Mouse (Mus musculus): Measurements from ENCODE around the gene Crtc2. TPM values are rescaled to one million over a fixed set of nuclear protein-coding genes. Genes with fewer than 3 reads are reported as not detected.
A peak's percentile ranks its signal among the peaks of the same experiment; 100 is the strongest.

Crtc2 gene
- total RNA-seq (2022) = 10 to 100 TPM; 15.3 to 21.7 (median 16.5) TPM

DNA sequence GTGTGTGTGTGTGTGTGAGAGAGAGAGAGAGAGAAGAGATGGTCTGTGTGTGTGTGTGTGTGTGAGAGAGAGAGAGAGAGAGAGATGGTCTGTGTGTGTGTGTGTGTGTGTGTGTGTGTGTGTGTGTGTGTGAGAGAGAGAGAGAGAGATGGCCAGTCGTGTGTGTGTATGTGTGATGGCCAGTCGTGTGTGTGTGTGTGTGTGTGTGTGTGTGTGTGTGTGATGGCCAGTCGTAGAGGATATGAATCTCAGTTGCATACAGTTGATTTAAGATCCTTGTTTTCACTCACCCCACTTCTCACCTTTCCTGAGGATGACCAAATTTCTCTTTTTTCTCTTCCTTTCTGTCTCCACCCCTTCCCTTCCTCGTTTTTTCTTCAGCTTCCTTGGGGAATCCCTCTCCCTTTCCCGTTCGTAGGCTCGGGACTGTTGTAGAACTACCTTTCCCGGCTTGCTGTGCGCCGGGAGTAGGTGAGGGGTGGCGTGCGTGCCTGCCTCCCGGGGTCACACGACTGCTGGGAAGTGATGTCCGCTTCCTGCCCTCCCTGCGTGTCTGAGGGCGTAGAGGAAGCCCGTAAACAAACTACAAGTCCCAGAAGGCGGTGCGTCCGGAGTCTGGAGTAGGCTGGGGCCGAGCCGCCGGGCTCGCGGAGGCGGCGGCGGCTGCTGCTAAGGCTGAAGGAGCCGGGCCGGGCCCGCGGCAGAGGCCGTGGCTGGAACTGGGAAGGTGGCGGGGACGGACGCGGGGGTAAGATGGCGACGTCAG, at the start of gene Crtc2:
Crtc2 (plus strand) TSS at position 511 of the 766 bp plus-strand sequence.
- peak; percentile 93 to 95 for DNase-seq (ENCODE audit: low spot score in 2 of 2)

DNA sequence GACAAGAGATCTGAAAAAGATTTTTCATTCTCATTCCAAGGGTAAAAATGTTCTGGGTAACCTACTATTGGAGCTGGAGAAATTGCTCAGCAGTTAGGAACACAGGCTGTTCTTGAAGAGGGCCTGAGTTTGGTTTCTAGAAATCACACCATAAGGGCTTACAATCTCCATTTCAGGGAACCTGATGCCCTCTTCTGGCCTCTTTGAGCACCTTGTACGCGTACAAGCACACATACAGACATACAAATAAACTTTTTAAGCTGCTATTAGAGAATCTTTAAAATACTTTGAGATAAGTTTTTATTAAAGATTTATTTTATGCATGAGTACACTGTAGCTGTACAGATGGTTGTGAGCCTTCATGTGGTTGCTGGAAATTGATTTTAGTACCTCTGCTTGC, 49.4 kb upstream of the Crtc2 start:
- no peak for DNase-seq (ENCODE audit: low spot score in 2 of 2)

DNA sequence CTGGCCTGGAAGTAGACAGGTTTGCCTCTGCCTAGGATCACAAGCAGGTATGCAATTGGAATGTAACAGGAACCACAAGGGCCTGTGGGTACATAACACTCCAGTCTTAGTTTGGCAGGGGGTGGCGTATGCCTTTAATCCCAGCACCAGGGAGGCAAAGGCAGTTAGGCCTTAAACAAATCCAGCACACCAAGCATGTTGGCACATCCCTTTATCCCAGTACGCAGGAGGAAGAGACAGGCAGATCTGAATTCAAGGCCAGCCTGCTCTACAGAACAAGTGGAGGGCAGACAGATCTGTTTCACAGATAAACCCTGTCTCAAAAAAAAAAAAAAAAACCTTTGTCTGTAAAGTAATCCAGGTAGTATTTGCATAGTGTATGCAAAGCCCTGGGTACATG, 45.3 kb upstream of the Crtc2 start:
- no peak for DNase-seq (ENCODE audit: low spot score in 2 of 2)

DNA sequence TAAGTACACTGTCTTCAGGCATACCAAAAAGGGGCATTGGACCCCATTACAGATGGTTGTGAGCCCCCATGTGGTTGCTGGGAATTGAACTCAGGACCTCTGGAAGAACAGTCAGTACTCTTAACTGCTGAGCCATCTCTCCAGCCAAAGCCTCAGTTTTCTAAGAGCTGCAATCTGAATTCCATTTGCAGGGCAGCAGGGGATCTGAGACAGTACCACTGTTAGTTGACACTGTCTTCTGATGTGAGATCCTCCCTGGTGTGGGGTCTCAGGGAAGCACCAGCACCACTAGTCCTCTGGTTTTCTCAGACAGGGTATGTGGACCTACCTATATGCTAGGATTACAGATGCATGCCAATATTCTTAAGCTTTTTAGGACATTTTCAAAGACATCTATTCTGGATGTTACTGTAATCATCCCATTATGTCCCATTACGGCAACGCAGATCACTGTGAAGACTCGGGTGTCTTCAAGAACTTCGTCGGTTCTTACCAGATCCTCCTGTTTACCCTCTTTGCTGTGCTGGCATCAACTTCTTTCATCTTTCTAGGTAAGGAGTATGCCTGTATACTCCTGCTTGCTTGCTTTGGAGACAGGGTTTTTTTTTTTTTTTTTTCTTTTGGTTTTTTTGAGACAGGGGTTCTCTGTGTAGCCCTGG, 43.9 kb upstream of the Crtc2 start:
- no peak for DNase-seq (ENCODE audit: low spot score in 2 of 2)

DNA sequence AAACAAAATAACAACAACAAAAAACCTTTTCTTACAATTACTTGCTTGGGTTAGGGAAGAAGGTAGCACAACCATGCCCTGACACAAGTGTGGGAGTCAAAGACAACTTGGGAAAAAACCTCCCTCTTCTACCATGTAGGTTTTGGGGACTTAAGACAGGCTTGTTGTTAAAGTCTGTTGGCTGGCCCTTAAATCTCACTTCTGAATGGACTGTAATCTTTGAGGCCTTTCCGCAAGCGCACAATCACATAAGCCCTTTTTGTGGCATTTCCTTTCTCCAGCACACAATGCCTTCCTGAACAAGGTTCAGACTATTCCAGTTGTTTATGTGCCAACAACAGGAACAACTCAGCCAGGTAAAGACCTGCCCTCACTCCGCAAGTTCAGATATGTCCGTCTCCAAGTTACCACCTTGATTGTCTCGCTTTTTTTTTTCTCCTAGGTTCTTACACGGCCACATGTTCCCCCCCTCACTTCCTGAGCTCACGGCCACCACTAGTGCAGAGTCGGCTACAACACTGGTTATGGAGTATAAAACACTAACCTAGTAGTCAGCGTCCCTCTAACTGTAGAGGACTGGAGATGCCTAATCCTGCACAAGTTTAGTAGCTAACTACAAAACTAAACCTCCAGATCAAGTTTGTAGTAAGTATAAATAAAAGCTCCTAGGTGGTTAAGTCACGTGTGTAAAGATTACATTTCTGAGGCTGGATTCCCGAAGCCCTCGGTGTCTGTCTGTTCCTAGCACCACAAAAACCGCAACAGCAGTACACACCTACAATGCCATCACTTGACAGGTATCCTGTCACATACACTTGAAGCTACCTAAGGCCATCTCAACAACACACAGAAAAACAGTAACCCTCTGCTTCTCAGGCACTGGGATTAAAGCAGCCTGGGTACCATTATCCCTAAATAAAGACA, 42.2 kb upstream of the Crtc2 start:
- no peak for DNase-seq (ENCODE audit: low spot score in 2 of 2)

- no peak for DNase-seq (ENCODE audit: low spot score in 2 of 2)
Observed at GRCm38 (mm10) chr3:90212723-90213122, 41.2 kb upstream of the Crtc2 start.

GRCm38 (mm10) chr3:90213377-90213866, 40.5 kb upstream of the Crtc2 start, which contains the start of the genes Rps27 and Rab13:
Gene Rps27 (minus strand): TSS chr3:90213651.
Gene Rab13 (plus strand): TSS chr3:90213695.
- peak; percentile 84 to 85 for DNase-seq (ENCODE audit: low spot score in 2 of 2)

- no peak for DNase-seq (ENCODE audit: low spot score in 2 of 2)
Observed at GRCm38 (mm10) chr3:90213956-90214684, 39.8 kb upstream of the Crtc2 start.

GRCm38 (mm10) chr3:90215825-90216380, 38.1 kb upstream of the Crtc2 start:
- no peak for DNase-seq (ENCODE audit: low spot score in 2 of 2)

GRCm38 (mm10) chr3:90220088-90220487, 33.9 kb upstream of the Crtc2 start:
- no peak for DNase-seq (ENCODE audit: low spot score in 2 of 2)

DNA sequence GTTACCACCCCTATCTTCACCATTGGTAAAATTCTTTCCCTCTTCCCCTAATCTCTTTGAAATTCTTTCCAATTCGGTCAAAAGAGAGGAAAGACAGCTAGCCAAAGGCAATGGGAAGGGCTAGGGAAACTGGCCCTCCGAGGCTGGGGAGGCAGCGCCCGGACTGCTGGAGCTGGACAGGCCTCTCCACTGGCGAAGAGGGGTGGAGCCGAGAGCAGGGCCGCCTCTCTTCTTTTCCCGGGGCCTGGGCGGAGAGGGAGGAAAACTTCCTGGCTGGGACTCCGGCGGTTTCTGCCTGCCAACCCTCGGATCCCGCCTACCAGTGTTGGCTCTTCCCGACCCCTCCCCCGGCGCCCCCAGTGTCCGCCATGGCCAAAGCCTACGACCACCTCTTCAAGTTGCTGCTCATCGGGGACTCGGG, 33.4 kb upstream of the Crtc2 start:
- DNase-seq (ENCODE audit: low spot score in 2 of 2) = peak; percentile 47 to 64

DNA sequence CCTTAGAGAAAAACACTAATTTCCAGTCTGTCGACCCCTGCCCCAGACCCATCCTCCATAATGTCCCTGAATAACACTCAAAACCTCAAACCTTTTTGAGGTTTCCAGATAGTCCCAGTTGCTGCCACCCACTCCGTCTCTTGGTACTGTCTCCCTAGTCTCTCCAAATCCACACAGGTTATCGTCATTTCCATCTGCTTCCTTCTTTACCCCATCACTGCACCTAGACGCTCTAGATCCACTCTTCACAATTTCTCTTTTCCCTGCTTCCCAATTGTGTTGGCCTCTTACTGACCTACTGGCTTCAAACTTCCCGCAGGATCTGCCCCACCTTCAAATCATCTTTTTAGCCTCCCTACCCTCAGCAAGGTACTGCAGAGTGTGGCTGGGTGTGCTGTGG, 32.8 kb upstream of the Crtc2 start:
- no peak for DNase-seq (ENCODE audit: low spot score in 2 of 2)

DNA sequence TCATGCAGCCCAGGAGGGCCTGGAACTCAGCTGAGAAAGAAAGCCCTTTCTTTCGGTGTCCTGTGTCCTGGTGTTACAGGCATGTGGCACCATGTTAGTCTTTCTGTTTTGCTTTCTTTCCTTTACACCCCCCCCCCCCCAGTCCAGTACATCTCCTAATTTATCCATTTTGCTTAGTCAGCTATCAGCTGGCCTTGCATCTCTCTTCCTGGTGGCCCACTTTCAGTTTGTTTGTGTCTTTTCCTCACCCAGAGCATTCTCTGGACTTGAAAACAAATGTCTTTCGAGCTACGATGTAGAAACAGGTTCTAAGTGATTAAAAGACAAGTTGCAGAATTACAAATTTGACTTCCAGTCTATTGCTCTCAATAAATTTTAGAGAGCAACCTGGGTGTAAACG, 31.5 kb upstream of the Crtc2 start:
- no peak for DNase-seq (ENCODE audit: low spot score in 2 of 2)

DNA sequence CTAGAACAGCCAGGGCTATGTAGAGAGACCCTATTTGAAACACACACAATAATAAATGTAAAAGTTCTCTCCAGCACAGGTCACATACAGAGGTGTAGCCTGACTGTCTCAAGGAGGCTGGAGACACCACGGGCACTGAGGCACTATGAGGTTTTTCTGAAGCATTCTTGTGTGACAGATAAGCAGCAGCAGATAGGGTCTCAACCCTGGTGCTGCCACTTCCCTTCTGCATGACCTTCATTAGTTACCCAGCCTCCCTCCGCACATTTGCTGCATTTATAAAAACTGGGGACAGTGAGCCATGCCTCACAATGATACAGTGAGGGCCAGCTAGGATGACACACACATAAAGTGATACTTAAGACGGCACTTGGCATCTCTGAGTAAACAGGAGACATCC, 31.0 kb upstream of the Crtc2 start:
- no peak for DNase-seq (ENCODE audit: low spot score in 2 of 2)

GRCm38 (mm10) chr3:90224331-90224730, 29.6 kb upstream of the Crtc2 start:
- no peak for DNase-seq (ENCODE audit: low spot score in 2 of 2)

DNA sequence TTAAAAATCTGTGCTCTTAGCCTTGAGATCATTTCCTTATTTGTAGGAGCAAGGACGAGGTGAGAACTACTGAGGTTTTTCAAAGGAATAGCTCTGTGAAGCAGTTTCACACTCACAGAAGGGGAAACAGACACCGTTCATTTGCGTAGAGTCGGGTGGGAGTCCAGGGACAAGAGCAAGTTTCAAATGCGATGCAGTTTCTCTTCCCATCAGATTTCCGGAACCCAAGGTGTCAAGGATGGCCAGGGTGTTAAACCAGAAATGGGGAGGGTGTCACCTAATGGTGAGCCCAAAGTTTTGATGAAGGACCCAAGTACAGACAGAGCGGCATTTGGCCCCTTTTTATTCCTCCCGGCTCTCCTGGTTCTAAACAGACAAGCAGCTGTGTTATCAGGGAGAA, 22.9 kb upstream of the Crtc2 start:
- no peak for DNase-seq (ENCODE audit: low spot score in 2 of 2)

GRCm38 (mm10) chr3:90231507-90232333, 22.2 kb upstream of the Crtc2 start, which contains the start of gene Jtb:
Gene Jtb (plus strand): TSS chr3:90231597.
- DNase-seq (ENCODE audit: low spot score in 2 of 2) = peak; percentile 85 to 92

DNA sequence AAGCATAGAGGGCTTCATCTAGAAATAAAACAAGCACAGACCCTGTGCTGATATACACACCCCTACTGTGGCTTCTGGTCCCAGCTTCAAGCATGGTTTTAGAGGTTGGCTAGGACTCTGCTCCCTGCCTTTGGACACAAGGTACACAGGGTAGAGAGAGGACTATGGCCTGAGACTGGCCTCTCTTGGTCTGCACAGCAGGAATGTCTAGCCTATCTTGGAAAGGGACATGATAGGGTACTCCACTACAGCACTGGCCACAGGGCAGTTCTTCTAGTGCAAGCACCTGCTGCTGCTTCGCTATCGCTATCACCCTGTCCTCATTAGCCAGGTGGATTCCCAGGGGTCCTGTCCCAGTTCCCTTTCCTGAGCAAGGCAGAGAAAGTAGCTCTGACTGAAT, 12.7 kb upstream of the Crtc2 start:
- no peak for DNase-seq (ENCODE audit: low spot score in 2 of 2)

DNA sequence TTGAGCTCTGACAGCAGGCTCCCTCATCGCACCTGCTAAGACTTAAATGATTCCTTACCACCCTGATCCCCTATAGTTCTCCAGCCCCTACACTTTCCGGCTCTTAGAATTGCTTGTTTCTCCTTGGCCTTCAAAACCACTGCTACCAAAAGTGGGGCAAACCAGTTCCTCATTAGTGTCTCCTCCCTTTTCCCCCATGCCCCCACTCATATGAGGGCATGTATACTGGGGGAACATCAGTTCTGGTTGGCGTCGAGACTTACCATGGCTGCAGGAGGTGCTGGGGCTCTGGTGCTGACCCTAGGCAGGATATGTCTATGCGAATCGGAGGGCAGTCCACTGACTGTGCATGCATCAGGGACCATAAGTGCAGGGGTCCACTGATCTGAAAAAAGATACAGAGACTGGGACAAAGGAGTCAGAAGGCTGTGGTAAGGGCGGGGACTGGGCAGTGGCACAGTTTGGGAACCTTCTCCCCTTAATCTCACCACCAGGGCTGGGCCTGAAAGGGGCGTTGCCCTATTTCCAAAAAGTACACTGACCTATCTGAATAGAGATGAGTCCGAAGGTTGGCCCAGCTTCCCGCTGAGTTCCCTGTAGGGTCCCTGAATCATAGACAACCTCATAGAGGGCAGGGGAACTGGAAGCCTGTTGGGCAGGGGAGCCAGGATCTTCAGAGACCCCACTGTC, 12.1 kb upstream of the Crtc2 start:
- DNase-seq (ENCODE audit: low spot score in 2 of 2) = no peak

Data from gastrocnemius, adult 8-10 months (tissue).